Mouse (Mus musculus) cerebellum, postnatal 36 days (tissue): ENCODE results near the gene Lemd1.

ENCODE experiments used
- DNase-seq, 2 experiments: peaks; one replicate each; pipeline ENCODE4 v3.0.0; 2021 to 2022; ENCODE audit warnings: mixed read lengths in 2 of 2

The Lemd1 gene

DNA sequence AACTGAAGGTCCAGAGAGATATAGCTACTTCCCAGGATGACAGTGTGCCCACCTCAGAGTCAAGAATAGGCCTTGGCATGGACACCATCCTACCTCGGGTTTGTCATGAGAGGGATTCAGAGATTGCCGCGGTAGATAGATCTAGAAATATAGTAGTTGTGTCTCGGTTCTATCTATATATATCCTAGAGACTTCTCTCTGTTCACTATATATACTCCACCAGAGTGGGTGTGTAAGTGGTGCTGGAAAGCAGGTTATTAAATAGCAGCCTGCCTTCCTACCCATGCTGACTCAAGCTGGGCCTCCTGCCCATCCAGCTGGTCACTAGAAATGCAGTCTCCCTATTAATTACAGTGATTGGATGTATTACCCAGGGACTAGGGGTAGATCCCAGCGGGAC, 11.5 kb downstream of the Lemd1 start:
- peak; percentile 37 to 39 for DNase-seq

DNA sequence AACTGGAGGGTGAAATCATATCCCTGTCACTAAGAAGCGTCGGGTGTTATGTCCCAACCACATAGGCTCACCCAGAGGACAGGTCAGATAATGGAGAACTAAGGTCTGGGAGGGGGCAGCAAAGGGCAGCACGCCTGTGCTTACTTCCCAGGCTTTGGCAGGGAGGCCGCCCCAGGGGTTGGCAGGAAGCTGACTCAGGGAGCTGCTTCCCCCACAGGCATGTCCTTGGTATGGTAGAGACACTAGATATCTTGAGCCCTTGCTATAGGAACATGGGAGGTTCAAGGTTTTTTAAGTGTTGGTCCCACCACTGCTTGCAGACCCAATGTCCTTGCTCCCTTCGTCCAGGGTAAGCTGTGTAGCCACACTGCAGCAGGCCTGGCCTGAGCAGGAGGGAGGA, 14.7 kb downstream of the Lemd1 start:
- no peak for DNase-seq

DNA sequence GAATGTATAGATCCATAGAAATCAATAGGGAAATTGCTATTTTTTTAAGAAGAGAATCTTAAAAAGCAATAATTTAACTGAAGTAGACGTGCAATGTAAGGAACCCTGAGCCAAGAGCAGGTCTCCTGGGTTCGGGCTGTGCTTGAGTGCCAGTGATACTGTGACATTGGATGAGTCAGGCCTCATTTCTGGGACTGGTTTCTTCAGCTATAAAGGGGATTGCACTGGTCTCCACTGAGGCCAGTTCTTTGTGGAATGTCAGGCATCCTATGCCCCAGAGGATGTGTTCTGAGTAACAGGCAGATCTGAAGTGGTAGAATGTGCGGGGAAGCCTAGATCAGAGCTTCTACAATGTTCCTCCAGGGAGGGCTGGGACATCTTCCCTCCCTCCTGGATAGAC, 15.6 kb downstream of the Lemd1 start:
- no peak for DNase-seq

DNA sequence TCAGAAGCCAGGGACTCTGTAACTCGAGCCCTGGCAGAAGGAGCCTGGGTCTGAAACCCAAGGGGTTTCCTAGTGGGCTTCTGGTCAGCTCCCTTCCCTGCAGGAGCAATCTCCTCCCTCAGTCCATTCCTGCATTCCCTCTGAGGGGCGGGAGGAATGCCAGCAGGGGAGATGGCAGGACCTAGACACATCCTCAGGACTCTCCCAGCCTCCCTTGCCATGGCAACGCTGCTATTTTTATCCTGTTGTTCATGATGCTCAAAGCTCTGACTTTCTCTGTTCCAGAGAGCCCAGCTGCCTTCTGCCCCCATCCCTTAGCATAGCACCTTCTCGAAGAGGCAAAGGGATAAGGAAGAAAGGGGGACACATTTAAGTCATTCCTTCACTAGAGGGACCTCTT, 16.9 kb downstream of the Lemd1 start:
- peak; percentile 74 to 79 for DNase-seq

DNA sequence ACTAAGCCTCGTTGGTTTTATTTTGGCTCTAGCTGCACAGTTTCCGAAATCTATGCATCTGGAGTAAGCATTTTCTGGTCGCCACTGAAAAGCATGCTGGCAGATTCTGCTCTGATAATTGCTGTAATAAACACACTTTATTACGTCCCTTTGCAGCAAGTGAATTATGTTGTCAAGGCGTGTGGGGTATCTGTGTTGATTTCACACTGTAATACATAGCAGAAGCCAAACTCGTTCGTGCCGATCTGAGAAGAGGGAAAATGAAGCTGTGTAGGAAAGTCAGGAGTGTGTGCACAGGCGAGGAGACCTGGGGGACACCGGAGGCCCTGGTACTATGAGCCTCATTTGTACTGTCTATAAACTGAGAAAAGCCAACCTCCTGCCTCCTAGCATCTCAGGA, 18.2 kb downstream of the Lemd1 start:
- no peak for DNase-seq

DNA sequence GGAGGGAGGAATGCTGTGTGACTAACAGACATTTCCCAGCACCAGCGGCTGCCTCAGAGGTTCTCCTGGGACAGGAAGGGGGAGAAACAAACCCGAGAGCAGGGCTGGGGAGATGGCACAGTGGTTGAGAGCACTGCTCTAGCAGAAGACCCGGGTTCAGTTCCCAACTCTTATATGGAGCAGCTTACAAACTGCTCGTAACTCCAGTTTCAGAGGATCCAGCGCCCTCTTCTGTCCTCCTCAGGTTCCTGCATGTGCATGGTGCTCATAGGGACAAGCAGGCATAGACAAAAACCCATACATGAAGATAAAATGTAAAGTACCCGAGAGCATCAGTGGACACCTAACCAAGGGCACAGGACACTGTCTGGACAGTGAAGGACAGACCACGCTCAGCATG, 19.7 kb downstream of the Lemd1 start:
- DNase-seq, result peak; percentile 39 to 55

DNA sequence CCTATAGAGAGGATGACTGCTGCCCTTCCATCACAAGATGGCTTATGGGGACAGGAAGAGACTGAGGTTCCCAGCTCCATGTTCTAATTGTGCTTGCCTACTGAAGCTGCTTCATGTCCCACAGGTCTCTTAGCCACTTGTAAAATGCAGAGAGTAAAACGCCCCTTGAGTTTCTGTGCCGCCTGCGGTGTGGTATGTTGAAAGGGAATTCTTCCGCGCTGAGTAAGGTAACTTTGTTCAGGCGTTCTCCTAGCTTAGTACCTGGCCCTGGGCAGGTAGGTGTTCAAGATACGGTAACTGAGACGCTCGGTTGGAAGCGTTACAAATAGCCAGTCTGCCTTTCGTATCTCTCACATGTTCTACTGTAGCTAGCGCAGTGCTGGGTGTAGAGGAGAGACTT, 20.4 kb downstream of the Lemd1 start:
- no peak for DNase-seq

DNA sequence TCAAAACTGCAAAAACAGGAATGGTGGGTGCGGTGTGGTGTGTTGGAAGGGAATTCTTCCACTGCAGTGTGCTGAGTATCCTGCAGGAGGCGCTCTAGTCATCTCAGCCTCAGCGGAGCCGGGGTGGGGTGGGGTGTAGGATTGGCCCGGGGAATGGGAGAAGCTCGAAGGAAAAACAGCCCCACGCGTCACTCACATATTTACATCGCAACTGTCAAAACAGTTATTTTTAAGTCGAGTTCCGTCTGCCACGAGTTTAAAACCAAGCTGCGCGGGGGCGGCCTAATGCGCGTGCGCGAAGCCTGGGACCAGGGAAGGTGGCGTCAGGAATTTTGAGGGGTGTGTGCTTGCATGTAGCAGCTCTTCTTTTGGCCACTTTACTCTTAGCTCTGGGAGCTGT, 21.0 kb downstream of the Lemd1 start:
- DNase-seq, result peak; percentile 63 to 68

DNA sequence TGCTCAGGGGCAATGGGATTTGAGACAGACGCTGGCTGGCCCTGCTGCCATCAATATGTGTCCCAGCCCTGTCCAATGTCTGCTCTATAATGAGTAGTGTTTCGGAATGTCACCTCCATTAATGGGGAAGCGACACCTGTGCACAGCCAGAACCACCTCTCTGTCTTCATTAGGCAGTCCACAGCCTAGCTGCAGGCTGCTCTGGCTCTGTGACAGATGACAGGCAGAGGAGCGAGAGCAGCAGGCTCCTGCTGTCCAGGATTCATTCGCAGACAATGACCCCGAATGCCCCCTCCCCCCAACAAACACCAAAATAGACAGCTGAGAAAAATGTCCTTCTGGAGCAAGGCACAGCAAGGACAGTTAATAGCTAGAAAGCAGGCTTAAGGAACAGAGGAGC, 21.8 kb downstream of the Lemd1 start:
- peak; percentile 30 to 38 for DNase-seq

DNA sequence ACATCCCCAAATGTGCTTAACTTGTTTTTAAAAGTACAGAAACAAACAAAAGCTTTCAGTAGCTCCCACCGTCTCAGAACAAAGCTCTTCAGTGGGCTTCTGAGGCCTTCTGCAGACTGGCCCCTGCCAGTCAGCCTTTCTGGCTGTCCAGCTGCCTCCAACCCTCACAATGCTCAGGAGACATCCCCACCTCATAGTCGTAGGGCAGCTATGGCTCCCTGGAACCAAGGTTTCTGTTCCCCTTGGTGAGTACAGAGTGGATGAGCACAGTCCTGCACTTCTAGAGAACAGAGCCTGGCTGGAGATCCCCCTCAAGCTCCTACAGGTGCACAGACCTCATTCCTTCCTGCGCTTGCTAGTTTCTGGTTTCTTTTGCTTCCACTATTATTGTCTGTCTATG, 25.0 kb downstream of the Lemd1 start:
- no peak for DNase-seq

DNA sequence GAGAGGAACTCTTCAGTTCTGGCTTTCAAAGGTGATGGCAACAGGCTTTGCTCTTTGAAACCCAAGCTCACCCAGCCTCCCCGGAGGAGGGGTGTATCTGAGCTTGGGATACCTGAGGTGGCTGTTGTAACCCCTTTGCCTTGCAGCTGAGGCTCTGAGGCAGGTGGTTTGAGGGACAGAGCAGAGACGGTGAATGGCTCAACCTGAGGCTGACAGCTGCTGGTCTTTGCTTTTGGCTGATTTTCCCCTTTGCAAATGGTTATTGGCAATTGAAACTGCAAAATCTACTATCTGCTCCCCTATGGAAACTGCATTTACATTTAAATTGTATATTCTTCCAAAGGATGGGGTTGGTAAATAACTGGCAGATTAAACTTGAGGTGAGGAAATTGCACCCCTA, 30.4 kb downstream of the Lemd1 start:
- no peak for DNase-seq

DNA sequence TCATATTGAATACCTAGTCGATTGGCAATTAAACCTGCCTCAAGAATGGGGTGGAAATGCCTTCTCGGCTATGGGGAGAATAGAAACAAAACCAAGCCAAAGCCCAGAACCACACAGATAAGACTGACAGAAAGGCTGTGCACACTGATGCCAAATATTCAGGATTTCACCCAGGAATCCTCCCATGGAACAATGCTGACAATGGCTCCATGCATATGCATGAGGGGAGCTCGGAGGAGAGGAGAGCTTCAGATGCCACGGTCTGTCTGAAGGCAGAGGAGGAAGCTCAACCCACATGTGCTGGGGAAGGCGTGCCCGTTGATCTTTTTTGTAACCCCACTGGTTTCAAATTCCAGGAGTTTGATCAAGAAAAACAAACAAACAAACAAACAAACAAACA, 30.9 kb downstream of the Lemd1 start:
- DNase-seq, result no peak

DNA sequence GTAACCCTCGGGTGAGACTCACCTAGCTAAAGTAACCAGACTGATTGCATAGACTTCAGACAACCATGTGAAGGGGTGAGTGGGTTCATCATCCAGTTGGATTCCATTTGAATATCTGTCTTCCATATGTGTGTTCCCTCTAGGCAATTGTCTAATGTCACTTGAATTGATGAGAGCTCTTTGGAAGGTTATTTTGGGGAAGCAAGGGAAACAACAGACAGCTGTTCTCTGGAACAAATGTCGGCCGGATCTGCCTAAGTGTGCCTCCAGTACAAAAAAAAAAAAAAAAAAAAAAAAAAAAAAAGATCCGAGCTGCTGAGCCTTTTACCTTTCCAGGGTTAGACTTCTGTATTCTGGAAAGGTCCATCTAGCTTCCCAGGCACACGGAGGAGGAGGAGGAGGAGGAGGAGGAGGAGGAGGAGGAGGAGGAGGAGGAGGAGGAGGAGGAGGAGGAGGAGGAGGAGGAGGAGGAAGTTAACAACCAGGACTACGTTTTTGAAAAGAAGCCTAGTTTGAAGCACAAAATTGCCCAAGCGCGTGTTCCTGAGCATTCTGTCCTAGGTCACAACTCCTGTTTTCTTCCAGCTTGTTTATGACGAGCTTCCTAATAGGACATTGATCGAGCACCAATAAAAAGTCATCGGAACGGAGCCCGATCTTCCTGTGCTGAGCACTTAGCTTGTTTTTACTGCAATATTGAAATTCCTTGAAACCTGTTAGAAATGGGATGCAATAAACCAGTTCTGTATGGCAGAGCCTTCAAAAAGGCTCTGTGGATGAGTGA, 35.3 kb downstream of the Lemd1 start:
- no peak for DNase-seq

DNA sequence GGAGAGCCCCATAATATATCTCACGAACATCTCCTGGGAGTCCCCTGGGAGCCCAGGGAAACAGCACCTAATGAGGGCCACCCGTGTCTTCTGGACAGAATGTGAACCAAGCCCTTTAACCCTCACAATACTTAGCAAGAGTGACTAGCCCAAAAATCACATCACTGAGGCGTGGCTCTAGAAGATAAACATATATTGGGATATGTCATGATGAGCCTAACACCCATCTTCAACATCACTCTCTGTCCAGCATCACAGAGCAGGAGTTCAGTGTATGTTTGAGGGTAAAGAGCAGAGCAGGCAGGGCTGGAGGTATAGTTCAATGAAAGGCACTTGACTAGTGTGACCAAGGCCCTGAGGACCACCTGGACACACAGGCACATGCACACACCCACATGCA, 38.4 kb downstream of the Lemd1 start, which contains the start of gene Gm10188:
Gene Gm10188 (minus strand): TSS at position 101 of the 400 bp plus-strand sequence.
- DNase-seq, result no peak

DNA sequence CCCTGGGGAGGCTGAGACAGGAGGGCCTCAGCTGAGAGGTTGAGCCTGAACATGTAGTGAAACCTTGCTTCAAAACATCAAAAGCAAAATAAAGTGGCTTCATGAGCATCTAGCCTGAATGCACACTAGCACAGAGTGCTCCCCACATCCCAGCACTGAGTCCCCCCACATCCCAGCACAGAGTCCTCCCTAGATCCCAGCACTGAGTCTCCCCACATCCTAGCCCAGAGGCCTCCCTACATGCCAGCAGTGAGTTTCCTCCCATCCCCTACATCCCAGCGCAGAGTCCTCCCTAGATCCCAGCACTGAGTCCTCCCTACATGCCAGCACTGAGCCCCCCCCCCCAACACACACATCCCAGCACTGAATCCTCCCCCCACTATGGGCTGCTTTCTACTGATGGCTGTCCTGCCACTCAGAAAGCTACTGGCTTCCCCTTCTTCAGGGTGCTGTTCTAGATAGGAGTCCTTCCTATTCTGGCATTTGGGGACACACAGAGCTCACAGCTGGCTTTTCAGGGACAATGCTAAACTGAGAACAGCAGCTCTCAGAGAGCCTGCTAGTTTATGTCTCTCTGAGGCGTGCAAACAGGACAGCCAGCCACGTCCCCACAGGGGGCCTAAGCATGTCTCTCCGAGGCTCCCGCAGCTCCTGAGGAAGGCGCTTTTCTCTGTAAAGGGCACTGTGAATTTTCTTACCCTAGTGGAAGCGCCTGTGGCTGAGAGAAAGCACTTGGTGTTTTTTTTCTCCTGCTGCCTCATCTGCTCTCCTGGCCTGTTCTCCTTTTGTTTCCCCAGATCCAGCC, 40.4 kb downstream of the Lemd1 start:
- no peak for DNase-seq

DNA sequence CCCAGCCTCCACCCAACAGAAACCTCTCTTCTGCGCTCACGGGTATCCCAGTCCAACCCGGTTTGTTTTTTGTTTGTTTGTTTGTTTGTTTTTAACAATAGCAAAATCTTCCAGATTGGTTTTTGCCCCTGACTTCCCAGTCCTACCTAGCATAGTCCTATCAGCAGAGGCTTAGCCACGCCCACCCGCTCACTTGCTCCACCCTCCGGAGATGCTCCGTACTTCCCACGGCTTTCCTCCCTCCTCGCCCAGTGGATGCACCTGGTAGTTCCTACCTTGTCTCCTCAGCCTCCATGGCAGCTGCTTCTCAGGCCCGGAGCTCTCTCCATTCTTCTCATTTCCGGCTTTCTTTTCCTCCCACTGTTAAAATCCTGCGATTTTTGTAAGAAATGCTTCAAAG, 42.3 kb downstream of the Lemd1 start:
- peak; percentile 31 to 51 for DNase-seq

DNA sequence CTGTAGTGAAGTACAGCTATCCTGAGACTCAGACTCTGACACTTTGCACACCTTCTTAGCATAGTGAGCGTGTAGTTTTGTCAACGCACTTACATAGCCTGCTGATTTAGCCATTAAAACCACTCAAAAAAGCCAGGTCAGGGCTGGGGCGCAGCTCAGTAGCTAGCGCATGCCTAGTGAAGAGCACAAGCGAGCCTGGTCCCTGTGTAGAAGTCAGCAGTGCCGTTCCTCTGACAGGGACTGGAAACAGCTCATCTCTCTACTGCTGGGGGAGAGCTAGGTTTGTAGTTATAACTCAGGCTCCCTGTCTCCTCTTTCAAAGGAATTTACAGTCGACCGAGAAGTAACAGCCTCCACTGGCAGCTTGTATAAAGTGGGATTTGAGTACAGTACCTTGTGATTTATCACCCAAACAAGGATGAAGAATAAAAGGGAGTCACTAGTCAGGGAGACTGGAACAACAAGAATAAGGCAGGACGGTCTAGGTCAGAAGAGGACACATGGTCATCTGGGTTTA, 43.6 kb downstream of the Lemd1 start:
- DNase-seq, result no peak

DNA sequence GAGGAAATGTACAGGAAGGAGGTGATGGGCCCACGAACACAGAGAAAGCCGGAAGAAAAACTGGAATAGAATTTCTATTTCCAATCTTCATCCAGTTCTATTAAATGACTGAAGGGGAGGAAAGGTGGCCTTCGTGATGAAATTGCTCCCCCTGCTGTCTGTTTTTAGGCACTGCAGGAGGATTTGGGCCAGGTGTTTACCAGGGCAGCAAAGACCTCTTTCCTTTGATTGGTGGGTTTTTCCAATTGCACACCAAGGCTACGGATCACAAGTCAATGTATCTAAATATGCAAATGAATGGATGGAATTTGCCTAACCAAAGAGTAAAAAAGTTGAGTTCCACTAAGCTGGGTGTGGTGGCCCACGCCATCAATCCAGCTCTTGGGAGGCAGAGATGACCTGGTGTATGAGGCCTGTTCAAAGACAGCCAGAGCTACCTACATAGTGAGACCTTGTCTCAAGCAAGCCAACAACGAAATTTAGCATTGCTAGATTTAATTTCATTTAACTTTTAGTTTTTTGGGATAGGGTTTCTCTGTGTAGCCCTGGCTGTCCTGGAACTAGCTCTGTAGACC, 46.4 kb downstream of the Lemd1 start:
- DNase-seq, result peak; percentile 72 to 80

DNA sequence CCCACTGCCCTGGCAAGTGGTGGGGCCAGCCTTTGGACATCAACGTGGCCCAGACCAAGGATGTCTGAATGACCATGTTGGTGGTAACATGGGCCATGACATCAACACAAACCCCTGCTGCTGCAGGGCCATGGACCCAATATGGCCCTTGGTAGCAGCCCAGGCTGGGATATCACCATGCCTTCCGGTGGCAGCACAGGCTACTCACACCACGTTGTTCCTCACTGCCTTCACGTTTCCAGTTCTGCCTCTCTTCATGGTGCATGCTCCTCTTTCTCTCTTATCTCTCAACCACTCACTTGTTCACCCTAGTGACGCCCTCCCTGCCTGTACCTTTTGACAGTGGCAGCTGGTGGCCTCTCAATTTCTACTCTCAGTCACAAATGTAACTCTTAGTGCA, 53.8 kb downstream of the Lemd1 start:
- no peak for DNase-seq

DNA sequence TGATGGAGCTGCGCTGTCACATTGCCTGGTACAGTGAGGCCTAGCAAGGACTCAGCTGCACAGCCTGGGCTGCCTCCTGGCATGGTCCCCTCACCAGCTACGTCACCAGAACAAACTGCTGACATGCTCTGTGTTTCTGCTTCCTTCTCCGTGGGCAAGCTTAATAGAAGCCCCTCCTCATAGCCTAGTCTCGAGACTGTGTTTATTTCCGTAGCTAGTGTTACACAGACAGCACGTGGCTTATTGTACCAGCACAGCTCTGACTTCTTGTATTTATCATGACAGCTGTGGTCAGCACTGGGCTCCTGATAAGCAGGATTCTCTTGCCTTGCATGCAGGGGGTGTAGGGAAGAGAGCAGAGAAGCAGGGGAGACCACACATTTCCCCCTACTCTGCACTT, 54.9 kb downstream of the Lemd1 start:
- DNase-seq, result no peak

DNA sequence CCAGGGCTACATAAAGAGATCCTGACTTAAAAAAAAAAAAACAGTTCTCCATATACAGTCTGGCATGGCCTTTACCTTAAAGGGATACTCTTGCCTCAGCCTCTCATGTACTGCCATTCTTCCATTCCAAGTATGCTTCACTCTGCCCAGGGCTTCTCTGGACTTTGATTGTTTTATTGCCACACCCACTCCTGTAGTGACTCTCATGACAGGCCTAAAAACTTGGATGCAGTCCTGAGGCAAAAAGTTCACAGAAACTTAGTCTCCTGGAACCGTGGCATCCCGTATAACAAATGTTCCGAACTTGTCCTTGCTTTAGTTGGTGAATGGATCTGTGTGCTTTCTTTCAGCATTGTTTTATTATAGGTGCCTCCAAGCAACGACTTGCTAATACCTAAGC, 55.4 kb downstream of the Lemd1 start:
- DNase-seq, result no peak

DNA sequence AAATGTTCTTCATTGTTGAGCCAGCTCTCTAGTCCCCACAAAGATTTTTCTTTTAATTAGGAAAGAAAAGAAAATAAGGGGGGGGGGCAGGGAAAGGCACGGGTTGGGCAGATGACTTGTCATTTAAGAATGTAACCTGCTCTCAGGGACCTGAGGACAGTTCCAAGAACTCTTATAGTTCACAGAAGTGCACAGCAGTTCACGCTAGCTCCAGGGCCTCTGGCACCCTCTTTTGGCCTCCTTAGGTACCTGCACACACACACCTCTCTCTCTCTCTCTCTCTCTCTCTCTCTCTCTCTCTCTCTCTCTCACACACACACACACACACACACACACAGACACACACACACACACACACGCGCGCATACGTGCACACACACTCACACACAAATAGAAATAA, 63.2 kb downstream of the Lemd1 start:
- DNase-seq, result no peak

DNA sequence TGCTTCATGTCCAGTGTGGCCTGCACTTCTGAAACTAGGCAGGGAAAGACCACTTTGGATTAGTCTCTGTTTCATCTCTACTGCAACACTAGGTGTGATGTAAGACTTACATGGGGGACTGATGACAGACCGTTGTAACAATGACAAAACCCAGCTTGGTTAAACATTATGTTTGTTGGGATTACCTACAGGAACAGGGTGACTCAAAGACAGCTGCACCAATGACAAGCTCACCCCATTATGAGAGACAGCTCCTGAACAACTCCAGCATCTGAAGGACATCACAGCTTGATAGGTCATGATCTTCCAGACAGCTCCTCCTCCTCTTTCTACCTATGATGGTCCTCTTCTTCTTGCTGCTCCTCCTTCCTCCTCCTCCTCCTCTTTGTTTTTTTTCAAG, 69.1 kb downstream of the Lemd1 start:
- DNase-seq, result no peak

DNA sequence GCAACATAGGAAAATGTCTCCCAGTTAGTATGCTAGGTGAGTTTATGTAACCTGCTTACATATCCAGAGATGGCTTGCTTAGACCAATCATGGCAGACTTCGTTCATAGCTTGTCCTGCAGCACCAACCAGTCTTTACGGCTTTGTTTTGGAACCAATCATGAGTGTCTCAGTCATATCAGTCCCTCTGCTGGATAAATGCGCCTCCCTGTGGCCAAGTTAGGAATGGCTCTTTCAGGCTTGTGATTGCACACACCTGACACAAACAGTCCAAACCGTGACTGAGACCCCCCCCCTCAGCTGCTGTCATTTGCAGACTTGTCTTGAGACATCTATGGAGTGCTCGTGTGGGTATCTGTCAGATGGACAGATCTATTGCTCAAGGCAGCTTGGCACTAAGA, 69.8 kb downstream of the Lemd1 start:
- DNase-seq, result peak in 1 of 2 experiments; percentile 8
